Mouse (Mus musculus) mammary gland, adult 2 months (tissue): ENCODE data around the gene Plekha5. TPM values are rescaled to one million over a fixed set of nuclear protein-coding genes. Genes with fewer than 3 reads are reported as not detected.

Source experiments
- polyA plus RNA-seq: library from polyadenylated mRNA; depleted of rRNA; stranded (reverse); fragments of >200 nt; gene quantifications from 2 replicates; pipeline ENCODE4 v1.2.3, GENCODE M21; 2012; ENCODE audit warnings: low replicate concordance; rRNA removed

The Plekha5 gene
- 12.2 and 21.2 TPM in 2 replicates for polyA plus RNA-seq

GRCm38 (mm10) chr6:140423846-140424200 lies at the start of gene Plekha5:
Gene Plekha5, plus strand, starts transcription at chr6:140424054.

GRCm38 (mm10) chr6:140622391-140623225 lies 198.8 kb downstream of the Plekha5 start, which contains the start of gene Aebp2:
Gene Aebp2, plus strand, starts transcription at chr6:140622663.

Other genes starting within 250 kb of the Plekha5 start
- 21.1 and 32.0 TPM in 2 replicates for gene Aebp2, start 198.6 kb downstream of the Plekha5 start, polyA plus RNA-seq